10 mouse cellular contexts compared by ENCODE assay signal in the genomic region with DNA sequence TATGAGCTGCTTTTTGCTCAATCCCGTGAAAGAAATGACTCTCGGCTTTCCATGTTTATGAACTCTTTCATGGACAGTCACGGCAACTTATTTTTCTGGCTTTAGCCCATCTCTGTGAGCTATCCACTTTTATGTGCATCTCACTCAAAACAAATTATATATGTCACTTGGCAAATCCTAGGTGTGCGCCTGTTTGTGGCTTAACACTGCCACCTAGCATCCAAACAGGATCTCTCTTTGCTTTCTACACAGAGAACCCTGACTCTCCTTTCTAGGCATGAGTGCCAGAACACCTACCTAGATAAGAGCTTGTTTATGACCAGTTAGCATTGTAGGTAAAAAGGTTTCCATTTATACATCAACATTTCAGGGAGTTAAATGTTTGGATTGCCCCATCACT.
DNase-seq lines count a peak whose midpoint lies in the region; ATAC-seq and TF ChIP-seq lines count a peak whose summit lies in the region.
"Had no signal": no experiment of that assay in that cellular context is flagged by ENCODE, and none has a peak within 500 bp of the region (broad histone marks: within the 10 kb centered on the region; RNA-seq: fewer than 3 reads in every experiment).

No protein-coding gene starts in this region.

- no peaks in the 10 kb centered on the region for H3K27me3 ChIP-seq in intestine, postnatal 0 days (replicated peaks; ENCODE audit: control insufficient read depth, insufficient read depth, low read length)
- H3K27me3 ChIP-seq in intestine, embryonic 15.5 days (replicated peaks), result no peaks in the 10 kb centered on the region
- H3K27me3 ChIP-seq: lung, embryonic 15.5 days had no signal

- TF ChIP-seq CTCF in intestine, postnatal 0 days (IDR thresholded peaks at IDR 0.05; ENCODE audit: low read depth), result peak; percentile 48

- DNase-seq in ES-CJ7 (ENCODE audit: low read depth, low spot score), result peak; percentile 16
- DNase-seq in cerebellum, adult 8-10 months, result peak; percentile 7
- DNase-seq in left cerebral cortex, postnatal 14 days (ENCODE audit: low spot score in 2 of 2), result peak; percentile 43 to 51
- DNase-seq in heart, postnatal 36 days, result no peak
- DNase-seq in adrenal gland, postnatal 10 days, result no peak
- no peak for DNase-seq in lung, postnatal 25 days (ENCODE audit: low spot score)
- DNase-seq: heart, postnatal 14 days had no signal

- H3K4me3 ChIP-seq in intestine, postnatal 0 days (ENCODE audit: low read depth, low read length), result no peak overlapping the region
- H3K4me3 ChIP-seq in intestine, embryonic 15.5 days (replicated peaks), result no peak overlapping the region
- H3K4me3 ChIP-seq: lung, embryonic 15.5 days had no signal

- H3K27ac ChIP-seq in intestine, postnatal 0 days (ENCODE audit: low read depth, low read length), result no peak overlapping the region
- no peak overlapping the region for H3K27ac ChIP-seq in intestine, embryonic 15.5 days
- H3K27ac ChIP-seq: lung, embryonic 15.5 days had no signal

- H3K4me1 ChIP-seq in intestine, postnatal 0 days (replicated peaks; ENCODE audit: control insufficient read depth, insufficient read depth, low read length), result no peaks in the 10 kb centered on the region
- no peaks in the 10 kb centered on the region for H3K4me1 ChIP-seq in intestine, embryonic 15.5 days (replicated peaks)
- H3K4me1 ChIP-seq: lung, embryonic 15.5 days had no signal

- no peak overlapping the region for H3K9ac ChIP-seq in intestine, postnatal 0 days (ENCODE audit: low read depth, low read length)
- H3K9ac ChIP-seq in intestine, embryonic 15.5 days, result no peak overlapping the region
- H3K9ac ChIP-seq: lung, embryonic 15.5 days had no signal

- 65% methylated on average over 4 of the region's 4 CpGs for WGBS in intestine, postnatal 0 days
- 66% methylated on average over 4 of the region's 4 CpGs for WGBS in intestine, embryonic 15.5 days

- no peak for ATAC-seq in intestine, postnatal 0 days
- no peak for ATAC-seq in intestine, embryonic 15.5 days

- intact Hi-C loops in left cerebral cortex, postnatal 14 days (cut with DNase I), result loop anchor here (10.0 kb wide), 1 partner anchor 666 kb away; no protein-coding TSS in a partner anchor
- intact Hi-C loops in heart, postnatal 36 days (cut with DNase I), result no loop called here

- no peaks in the 10 kb centered on the region for H3K9me3 ChIP-seq in intestine, postnatal 0 days (ENCODE audit: control insufficient read depth)
- H3K9me3 ChIP-seq in intestine, embryonic 15.5 days, result no peaks in the 10 kb centered on the region
- H3K9me3 ChIP-seq: lung, embryonic 15.5 days had no signal

- H3K4me2 ChIP-seq in intestine, postnatal 0 days (replicated peaks; ENCODE audit: low read depth), result no peak overlapping the region
- no peak overlapping the region for H3K4me2 ChIP-seq in intestine, embryonic 15.5 days (replicated peaks)
- H3K4me2 ChIP-seq: lung, embryonic 15.5 days had no signal

- no peaks in the 10 kb centered on the region for H3K36me3 ChIP-seq in intestine, postnatal 0 days (ENCODE audit: control insufficient read depth, insufficient read depth)
- H3K36me3 ChIP-seq in intestine, embryonic 15.5 days, result no peaks in the 10 kb centered on the region
- H3K36me3 ChIP-seq: lung, embryonic 15.5 days had no signal

Comparison
In these comparisons a context has a peak if more than half of its experiments do, and no peak if none do; other contexts are left out.
1. DNase-seq: peak in ES-CJ7 (single experiment), cerebellum, adult 8-10 months (single experiment) and left cerebral cortex, postnatal 14 days (2 of 2); none in heart, postnatal 36 days (0 of 2), adrenal gland, postnatal 10 days (single experiment) and lung, postnatal 25 days (single experiment).